ENCODE assay signal across 8 mouse cellular contexts in genomic region chr11:78115367-78116145, GRCm38 (mm10). TPM values are rescaled to one million over a fixed set of nuclear protein-coding genes. Genes with fewer than 3 reads are reported as not detected.
DNase-seq lines count a peak whose midpoint lies in the region; ATAC-seq lines count a peak whose summit lies in the region.

No protein-coding gene starts in this region.

- H3K27ac ChIP-seq in hindbrain, embryonic 14.5 days, result peak overlapping the region; percentile 91

- H3K4me3 ChIP-seq in hindbrain, embryonic 14.5 days (replicated peaks; ENCODE audit: low read length), result peak overlapping the region; percentile 82

- H3K36me3 ChIP-seq in hindbrain, embryonic 14.5 days (replicated peaks; ENCODE audit: control insufficient read depth, insufficient read depth), result no peaks in the 10 kb centered on the region

- peak; percentile 97 for DNase-seq in NIH3T3 (ENCODE audit: low read depth)
- DNase-seq in cerebellum, postnatal 10 days, result peak; percentile 96 to 98
- DNase-seq in frontal cortex, postnatal 14 days (ENCODE audit: low spot score in 2 of 2), result peak; percentile 88 to 90
- peak; percentile 91 for DNase-seq in hindbrain, embryonic 14.5 days (ENCODE audit: low spot score)
- DNase-seq in layer of hippocampus, postnatal 36 days, result peak; percentile 91 to 93
- peak; percentile 95 for DNase-seq in lung, postnatal 36 days
- DNase-seq in retina, postnatal 1 day, result peak; percentile 99
- peak; percentile 81 to 91 for DNase-seq in urinary bladder, adult 18-20 months (ENCODE audit: low spot score in 2 of 2)

- H3K4me1 ChIP-seq in hindbrain, embryonic 14.5 days (replicated peaks; ENCODE audit: control insufficient read depth, insufficient read depth, low read length), result peaks cover 50% of the 10 kb centered on the region

- peak overlapping the region; percentile 72 for H3K4me2 ChIP-seq in hindbrain, embryonic 14.5 days (replicated peaks)

- ATAC-seq in hindbrain, embryonic 14.5 days (ENCODE audit: low FRiP score), result peak; percentile 99

- under 1% methylated on average over 33 of the region's 37 CpGs for WGBS in hindbrain, embryonic 14.5 days

- peak overlapping the region; percentile 85 for H3K9ac ChIP-seq in hindbrain, embryonic 14.5 days

- H3K27me3 ChIP-seq in hindbrain, embryonic 14.5 days (ENCODE audit: control insufficient read depth, insufficient read depth, low read length), result no peaks in the 10 kb centered on the region

- no peaks in the 10 kb centered on the region for H3K9me3 ChIP-seq in hindbrain, embryonic 14.5 days (ENCODE audit: control insufficient read depth, low read length)

RNA-seq across cellular contexts. Expression of gene Fam222b, which starts 21.1 kb away (rescaled TPM):
- 28.7 and 31.0 TPM in 2 replicates for polyA plus RNA-seq in hindbrain, embryonic 14.5 days (2014; fragmentation: Nextera tagmentation; extraction: Ambion mirVana)
- 10 to 100 TPM; 29.5 to 33.0 TPM for total RNA-seq in layer of hippocampus, postnatal 36 days (2021)

RNA-seq across cellular contexts. Expression of gene Eral1, which starts 35.4 kb away (rescaled TPM):
- 30.3 and 32.6 TPM in 2 replicates for polyA plus RNA-seq in hindbrain, embryonic 14.5 days (2014; fragmentation: Nextera tagmentation; extraction: Ambion mirVana)
- 10 to 100 TPM; 19.8 to 21.2 TPM for total RNA-seq in layer of hippocampus, postnatal 36 days (2021)

RNA-seq across cellular contexts. Expression of gene Traf4, which starts 49.8 kb away (rescaled TPM):
- polyA plus RNA-seq in hindbrain, embryonic 14.5 days (2014; fragmentation: Nextera tagmentation; extraction: Ambion mirVana), result 57.2 and 63.5 TPM in 2 replicates
- total RNA-seq in layer of hippocampus, postnatal 36 days (2021), result 10 to 100 TPM; 10.9 to 15.0 TPM

Comparison
In these comparisons a context has a peak if more than half of its experiments do, and no peak if none do; other contexts are left out.
1. Peak in every context shown above with its lines: DNase-seq, ATAC-seq, H3K4me3 ChIP-seq and H3K27ac ChIP-seq.